Mouse (Mus musculus): ENCODE results near the gene Isx. TPM values are rescaled to one million over a fixed set of nuclear protein-coding genes. Genes with fewer than 3 reads are reported as not detected.

Gene Isx
- under 1 TPM in 1 of 2 experiments, not detected in 1; 0.24 TPM for total RNA-seq (2021)
- long read RNA-seq, experiment 1, result 0 reads
- long read RNA-seq, experiment 2, result 0 reads

GRCm38 (mm10) chr8:74872940-74873339 lies at the start of gene Isx:
Gene Isx, plus strand, starts transcription at chr8:74873173.
- DNase-seq, result no peak
- intact Hi-C loops (cut with DNase I), result no loop called here

DNA sequence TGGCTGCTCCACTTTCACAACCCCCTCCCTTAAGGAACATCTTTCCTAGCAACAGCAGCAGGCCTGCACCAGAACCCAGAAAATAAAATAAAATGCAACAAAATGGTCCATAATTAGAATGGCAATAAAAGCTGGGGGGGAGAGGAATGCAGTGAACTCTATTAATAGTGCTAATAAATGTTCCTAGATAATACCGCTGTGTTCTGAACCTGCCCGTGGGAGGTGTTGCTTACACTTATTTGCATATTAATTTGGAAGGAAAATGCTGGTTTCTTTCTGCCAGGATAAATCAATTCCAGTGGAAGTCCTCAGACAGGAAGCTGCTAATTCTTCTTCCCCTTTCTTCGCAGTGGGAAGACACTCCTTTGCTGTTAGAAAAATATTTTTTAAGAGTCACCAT lies 45.3 kb upstream of the Isx start:
- DNase-seq, result no peak
- intact Hi-C loops (cut with DNase I), result no loop called here

GRCm38 (mm10) chr8:74831322-74831721 lies 41.7 kb upstream of the Isx start:
- DNase-seq, result no peak
- intact Hi-C loops (cut with DNase I), result no loop called here

- intact Hi-C loops (cut with DNase I), result no loop called here
- DNase-seq, result no peak
Measured at GRCm38 (mm10) chr8:74834246-74834645, 38.7 kb upstream of the Isx start.

DNA sequence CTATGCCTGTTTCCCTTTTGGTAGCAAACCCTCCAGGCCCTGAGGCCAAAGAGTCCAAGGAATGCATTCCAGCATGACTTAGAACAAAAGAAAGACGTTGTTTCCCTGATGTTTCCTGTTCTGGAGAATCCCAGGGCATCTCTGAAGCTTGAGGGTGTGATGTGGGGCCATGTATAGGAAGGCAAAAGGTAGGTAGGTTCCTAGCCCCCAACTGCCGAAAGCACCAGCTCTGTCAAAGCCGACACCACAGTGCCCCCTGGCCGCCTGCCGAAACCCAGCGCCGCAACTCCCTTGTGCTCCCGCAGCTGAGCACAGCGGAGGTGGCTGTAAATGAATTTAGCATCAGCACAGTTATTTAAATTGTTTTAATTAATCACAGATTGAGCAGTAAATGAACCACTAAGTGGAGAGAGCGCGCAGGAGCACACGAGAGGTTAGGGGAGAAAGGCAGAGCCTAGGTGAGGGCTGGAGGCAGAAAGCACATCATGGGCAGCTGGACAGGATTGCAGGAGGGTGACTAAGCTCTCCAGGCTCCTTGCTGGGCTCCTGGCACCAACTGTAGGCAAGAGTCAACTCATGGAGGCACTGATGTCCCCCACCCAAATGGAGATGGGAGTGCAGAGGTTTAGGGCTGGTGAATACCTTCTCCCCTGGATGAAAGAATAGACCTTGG lies 25.5 kb upstream of the Isx start:
- intact Hi-C loops (cut with DNase I), result no loop called here

GRCm38 (mm10) chr8:74848707-74849106 lies 24.3 kb upstream of the Isx start:
- no peak for DNase-seq
- intact Hi-C loops (cut with DNase I), result no loop called here

More for the DNA sequence above, 25.5 kb upstream of the Isx start:
- no peak for DNase-seq

GRCm38 (mm10) chr8:74850971-74851370 lies 22.0 kb upstream of the Isx start:
- intact Hi-C loops (cut with DNase I), result no loop called here
- DNase-seq, result no peak

DNA sequence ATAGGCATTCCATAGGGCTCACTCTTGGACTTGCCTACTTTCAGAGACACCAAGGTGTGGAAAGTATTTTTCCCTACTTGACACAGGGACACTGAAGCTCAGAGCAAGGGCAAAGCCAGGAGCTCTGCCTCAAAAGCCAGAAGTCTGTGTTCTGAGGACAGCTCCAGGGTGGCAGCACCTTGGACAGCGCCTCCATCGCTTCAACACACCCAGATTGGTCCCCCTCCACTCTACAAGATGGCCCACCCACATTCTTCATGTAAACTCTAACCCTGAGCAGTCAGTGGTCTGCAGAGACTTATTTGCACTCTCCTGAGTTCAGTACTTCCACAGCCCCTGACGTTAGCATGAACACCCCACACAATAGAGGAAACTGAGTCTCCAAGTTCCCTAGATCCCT lies 21.1 kb upstream of the Isx start:
- intact Hi-C loops (cut with DNase I), result no loop called here
- DNase-seq, result peak in 1 of 2 experiments; percentile 10

GRCm38 (mm10) chr8:74853488-74853887 lies 19.5 kb upstream of the Isx start:
- intact Hi-C loops (cut with DNase I), result no loop called here
- peak in 1 of 2 experiments; percentile 23 for DNase-seq

DNA sequence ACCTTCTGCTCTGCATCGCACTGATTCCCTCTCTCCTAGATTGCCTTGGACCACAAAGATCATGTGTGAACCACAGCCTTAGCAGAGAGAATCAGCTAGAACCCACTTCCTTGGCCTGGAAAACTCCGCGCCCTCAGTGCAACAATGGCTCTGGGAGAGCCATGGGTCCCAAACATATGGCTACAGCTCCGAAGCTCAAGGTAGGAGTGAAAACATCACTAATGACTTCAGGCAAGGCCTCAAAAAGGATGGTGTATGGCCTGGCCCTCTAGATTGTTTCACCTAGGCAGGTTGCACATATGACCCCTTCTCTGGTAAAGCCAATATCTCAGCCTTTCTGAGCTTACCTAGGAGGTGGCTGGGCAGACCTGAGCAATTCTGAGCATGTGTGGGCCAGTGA lies 18.2 kb upstream of the Isx start:
- no peak for DNase-seq
- intact Hi-C loops (cut with DNase I), result no loop called here

DNA sequence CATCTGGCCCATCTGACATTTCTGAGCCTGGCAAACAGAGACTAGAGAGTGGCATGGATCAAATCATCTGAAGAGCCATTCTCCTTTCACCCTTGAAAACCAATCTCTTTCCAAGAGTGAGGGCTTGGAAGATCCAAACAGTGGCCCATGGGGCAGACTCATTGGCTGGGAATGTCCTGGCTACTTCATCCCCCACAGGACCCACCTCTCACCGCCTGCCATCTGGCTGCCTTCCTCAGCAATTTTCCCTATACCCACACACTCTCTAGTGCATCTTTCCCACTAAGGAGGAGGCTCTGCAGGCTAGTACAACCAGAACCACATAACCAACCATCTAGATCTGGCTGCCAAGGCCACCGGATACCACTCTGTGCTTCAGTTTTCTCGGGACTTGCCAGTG lies 17.6 kb upstream of the Isx start:
- DNase-seq, result no peak
- intact Hi-C loops (cut with DNase I), result no loop called here

DNA sequence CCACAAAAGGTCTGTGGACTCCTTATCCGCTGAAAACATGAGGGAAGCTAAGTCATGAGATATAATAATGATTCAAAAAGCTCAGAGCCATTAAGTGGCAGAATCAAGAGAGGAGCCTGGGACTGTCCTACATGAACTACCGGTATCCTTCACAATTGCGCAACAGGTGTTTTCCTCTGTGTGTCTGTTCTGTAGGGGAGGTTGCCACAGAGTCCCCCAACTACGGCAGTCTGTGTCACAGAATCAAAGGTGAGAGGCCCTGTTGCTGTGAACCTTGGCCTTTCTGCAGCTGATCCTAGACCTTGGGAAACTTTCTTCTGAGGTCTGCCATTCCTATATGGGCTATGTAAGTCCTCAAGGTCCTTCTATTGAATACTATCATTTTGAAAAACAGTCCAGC lies 13.7 kb upstream of the Isx start:
- DNase-seq, result no peak
- intact Hi-C loops (cut with DNase I), result no loop called here

DNA sequence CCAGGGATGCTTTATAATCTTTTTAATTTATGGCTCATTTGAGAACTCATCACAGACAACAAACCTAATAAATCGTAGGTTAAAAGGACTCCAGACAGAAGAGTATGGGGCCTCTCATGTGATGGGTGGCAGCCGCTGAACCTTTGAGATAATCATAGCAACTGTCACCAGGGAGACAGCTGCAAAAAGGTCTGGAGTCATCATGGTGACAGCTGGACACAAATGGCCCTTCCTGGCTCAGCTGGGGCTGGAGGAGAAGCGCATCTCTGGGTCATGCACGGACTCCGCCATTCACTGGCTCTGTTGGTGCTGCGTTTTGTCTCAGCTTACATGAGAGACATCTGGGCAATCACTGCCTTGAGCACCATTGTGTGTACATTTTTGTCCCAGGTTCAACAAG lies 12.5 kb upstream of the Isx start:
- intact Hi-C loops (cut with DNase I), result no loop called here
- DNase-seq, result peak in 1 of 2 experiments; percentile 16

DNA sequence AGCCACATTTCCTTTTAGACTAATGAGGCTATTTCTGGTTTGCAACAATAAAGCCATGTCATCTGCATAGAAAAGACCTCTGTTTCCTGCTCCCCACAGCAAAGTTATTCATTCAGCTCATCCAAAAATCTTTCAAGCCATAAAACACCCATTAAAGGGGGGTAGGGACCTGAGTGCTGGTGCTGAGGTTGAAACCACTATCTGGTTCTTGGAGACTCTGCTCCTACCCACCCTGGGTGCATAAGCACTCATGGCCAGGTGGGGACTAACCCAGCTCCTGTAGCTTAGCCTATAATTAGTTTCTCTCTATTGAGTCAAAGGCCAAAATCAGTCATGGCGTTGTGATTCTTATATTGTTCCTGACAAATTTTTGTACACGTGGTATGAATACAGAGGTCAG lies 10.4 kb upstream of the Isx start:
- intact Hi-C loops (cut with DNase I), result no loop called here
- DNase-seq, result no peak

DNA sequence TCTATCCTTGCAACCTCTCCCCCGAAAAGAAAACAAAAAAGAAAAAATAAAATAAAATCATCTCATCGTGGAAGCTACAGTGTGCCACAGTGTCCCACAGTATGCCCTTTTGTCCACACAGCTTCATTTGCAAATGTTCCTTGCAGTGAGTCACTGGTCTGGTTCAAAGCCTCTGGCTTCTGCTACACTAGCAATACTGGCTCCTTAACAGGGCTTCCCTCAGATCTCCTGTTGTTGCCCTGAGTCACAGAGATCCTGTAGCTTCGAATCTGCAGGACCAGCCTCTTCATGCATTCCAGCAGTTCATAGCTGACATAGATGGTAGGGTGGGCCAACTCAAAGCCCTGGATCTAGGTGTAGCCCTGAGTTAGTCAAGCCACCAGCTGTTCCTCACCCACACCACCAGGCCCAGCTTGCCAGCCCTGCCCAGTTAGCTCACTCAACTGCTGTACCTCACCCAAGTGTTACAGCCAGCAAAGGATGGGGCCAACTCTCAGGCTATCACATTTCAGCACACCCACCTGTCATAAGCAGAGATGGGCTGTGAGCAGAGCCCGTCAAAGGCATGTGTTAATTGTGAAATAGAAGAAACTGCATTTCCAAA lies 2.5 kb upstream of the Isx start:
- no peak for DNase-seq
- intact Hi-C loops (cut with DNase I), result no loop called here

DNA sequence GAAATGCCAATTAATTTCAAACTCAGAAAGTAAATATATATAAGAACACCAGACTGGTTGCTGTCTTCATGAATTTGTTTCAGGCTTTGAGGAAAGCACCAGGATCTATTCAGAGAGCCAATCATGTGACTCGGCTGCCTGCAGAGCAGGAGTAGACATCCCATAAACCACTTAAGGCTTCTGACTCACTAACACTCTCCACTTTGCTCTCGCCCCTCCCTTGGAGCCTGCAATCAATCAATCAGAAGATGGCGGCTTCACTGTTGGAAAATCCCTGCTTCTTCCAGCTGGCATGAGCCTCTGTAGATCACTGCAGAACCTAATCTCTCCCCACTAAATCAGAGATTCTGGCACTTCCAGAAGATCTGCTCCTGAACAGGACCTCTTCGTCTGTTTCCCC lies 1.3 kb upstream of the Isx start:
- intact Hi-C loops (cut with DNase I), result no loop called here
- no peak for DNase-seq

- no peak for DNase-seq
- intact Hi-C loops (cut with DNase I), result no loop called here
Measured at GRCm38 (mm10) chr8:74872151-74872823, 686 bp upstream of the Isx start.

DNA sequence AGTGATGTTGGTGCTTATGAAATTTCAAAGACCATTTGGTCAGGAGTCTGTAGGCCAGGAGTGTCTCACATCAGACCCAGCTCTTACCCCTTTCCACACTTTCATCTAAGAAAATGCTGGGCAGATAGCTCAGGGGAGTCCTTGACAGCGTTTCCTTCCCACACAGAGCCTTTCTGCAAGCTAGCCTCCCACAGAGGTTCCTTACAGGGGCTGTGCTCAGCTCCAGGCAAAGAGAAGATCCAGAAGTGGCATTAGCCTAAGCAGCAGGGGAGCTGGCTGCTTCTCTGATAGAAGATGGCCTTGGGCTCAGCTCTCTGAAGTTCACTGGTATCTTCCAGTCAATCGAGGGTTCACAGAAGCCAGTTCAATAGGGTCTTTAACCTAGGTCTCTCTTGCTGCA lies 1.6 kb downstream of the Isx start:
- DNase-seq, result no peak
- intact Hi-C loops (cut with DNase I), result no loop called here

DNA sequence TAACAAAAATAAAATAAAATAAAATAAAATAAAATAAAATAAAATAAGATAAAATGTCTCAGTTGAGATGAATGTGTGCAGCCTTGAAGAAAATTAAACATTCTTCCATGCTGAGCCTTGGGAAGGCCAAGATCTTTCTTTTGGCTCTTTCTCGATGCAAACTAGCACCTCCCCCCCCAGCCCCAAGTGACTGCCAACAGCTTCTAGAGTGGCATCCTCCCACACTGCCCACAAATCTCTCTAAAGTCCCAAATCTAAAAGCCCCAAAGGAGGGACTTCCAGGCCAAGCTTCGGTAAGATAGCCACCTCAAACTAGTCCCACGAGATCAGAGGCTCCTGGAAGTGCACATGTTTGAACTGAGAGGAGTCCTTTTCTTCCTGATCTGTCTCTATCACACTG lies 5.7 kb downstream of the Isx start:
- intact Hi-C loops (cut with DNase I), result no loop called here
- no peak for DNase-seq

GRCm38 (mm10) chr8:74888763-74889162 lies 15.8 kb downstream of the Isx start:
- no peak for DNase-seq
- intact Hi-C loops (cut with DNase I), result no loop called here

DNA sequence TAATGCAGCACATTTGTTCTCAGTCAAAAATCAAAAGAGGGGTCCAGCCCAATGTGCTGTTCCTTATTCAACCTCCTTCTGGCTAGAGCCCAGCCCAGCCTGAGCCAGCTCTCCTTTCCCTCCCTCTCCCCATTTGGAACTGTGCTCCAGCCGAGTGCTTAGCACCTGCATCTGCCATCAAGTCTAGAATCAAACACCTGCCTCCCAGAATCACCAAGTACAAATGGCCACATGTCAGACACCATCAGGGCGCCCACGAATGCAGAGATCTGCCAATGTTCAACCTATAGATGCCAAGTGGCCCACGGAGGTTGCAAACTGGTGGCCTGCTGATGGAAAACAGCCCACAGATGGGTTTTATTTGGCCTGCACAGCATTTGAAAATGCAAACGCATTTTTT lies 18.1 kb downstream of the Isx start:
- intact Hi-C loops (cut with DNase I), result no loop called here

DNA sequence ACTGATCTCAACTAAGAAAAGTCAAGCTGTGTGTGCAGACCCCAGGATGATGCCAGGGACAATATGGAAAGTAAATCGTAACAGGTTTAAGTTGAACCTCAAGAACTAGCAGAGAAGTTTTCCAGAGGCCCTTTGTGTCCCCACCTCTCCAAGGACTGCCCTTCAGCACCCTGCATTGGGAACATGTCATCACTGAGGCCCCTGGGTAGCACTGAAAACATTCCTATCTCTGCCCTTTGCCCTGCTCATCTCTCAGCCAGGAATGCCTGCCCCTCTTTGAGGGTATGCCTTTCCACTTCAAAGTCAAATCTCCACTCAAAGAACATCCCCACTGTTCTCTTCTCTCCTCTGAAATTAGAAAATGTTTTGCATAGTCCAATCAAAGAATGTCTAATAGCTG lies 23.3 kb downstream of the Isx start:
- intact Hi-C loops (cut with DNase I), result no loop called here

More for the DNA sequence above, 18.1 kb downstream of the Isx start:
- no peak for DNase-seq

More for the DNA sequence above, 23.3 kb downstream of the Isx start:
- DNase-seq, result no peak
